Mouse (Mus musculus) bone marrow, adult 2 months (tissue): Measurements from ENCODE around the gene Smim27.

ENCODE experiments used
- CTCF ChIP-seq: fragments of 200-500 bp; IDR thresholded peaks from 2 replicates; pipeline ENCODE4 v1.5.1; 2011; ENCODE audit warnings: low read length, control low read depth; ENCODE audit not compliant: control insufficient read depth, insufficient read depth
- POLR2A ChIP-seq: fragments of 200-500 bp; IDR thresholded peaks from 2 replicates; pipeline ENCODE4 v1.6.1; 2011; ENCODE audit warnings: low read depth, mild to moderate bottlenecking, control low read depth, low read length, borderline replicate concordance; ENCODE audit not compliant: control insufficient read depth

GRCm38 (mm10) chr4:40309682-40310081 is 40.3 kb downstream of the Smim27 start:
- TF ChIP-seq CTCF (no peak), POLR2A (no peak)
